Mouse (Mus musculus) cortical plate, adult 2 months (tissue): ENCODE data around the gene Sap18.

Source experiments
- CTCF ChIP-seq: fragments of 200-500 bp; IDR thresholded peaks from 2 replicates; pipeline ENCODE4 v1.5.1; 2011; ENCODE audit warnings: mild to moderate bottlenecking, control low read depth, low read length; ENCODE audit not compliant: insufficient read depth; ENCODE audit errors: extremely low read depth
- POLR2A ChIP-seq: fragments of 200-500 bp; IDR thresholded peaks from 2 replicates; pipeline ENCODE4 v1.6.1; 2011; ENCODE audit warnings: mild to moderate bottlenecking, low read length, control low read depth; ENCODE audit not compliant: insufficient read depth; ENCODE audit errors: extremely low read depth

DNA sequence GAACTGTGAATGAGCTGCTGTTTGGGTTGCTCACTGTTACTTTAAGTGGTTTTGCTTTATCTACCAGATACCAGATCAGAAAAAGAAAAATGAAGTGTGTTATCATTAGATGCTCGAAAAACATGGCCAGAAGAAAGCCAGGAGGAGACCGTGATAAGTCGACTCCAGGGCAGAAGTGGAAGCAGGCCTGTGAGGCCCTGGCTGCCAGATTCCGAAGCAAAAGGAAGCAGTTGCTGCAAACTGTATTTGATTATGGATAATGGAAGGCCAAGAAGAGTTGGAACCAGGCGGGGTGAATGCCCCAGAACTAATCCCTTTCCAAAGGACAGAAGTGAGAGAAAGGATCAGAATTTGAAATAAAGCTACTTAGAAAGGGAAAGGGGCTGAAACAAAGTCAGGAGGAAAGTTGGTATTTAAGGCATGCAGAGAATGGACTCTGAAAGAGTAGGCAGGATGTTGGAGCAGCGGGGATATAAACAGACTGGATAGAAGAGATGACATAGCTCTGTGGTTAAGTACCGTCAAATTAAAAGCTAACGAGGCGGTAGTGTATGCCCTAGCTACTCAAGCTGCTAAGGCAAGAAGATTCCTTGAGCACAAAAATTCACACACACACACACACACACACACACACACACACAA lies 44.5 kb upstream of the Sap18 start:
- TF ChIP-seq CTCF (no peak), POLR2A (no peak)
